Mouse (Mus musculus): ENCODE results near the gene Wbp11. TPM values are rescaled to one million over a fixed set of nuclear protein-coding genes. Genes with fewer than 3 reads are reported as not detected.

The Wbp11 gene
- polyA plus RNA-seq, 1 experiment: 32.0 TPM

DNA sequence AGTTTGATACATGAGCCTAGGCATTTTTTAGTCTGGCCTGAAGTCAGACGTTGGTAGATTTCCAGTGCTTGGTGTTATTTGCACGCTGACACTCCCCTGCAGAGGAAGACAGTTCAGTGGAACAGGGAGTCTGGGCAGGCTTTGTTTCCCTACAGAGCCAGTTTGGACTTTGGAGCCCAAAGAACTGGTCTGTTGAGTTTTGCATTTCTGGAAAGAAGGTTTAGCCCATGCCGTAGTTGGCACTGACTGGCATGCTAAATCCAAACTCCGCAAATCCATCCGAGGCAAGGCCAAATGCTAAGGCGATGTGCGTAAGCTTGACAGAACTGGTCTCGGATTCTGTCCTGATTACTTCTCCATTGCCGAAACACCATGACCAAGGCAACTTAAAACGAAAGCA, 16.8 kb downstream of the Wbp11 start:
- TF ChIP-seq CTCF (IDR thresholded peaks at IDR 0.05; ENCODE audit: extremely low read depth, insufficient read length, insufficient replicate concordance, low read depth, low read length): no peak
- Histone ChIP-seq H3K4me1 (ENCODE audit: control insufficient read depth, insufficient read depth, insufficient read length, low read length) (peaks cover 21% of the 10 kb centered on the region), H3K36me3 (ENCODE audit: control insufficient read depth, insufficient read depth, low read length) (peaks cover 27% of the 10 kb centered on the region), H3K27ac (ENCODE audit: insufficient read depth, low read depth, low read length) (peak overlapping the region; percentile 22), H3K27me3 (ENCODE audit: control insufficient read depth, insufficient read depth, low read length) (no peaks in the 10 kb centered on the region), H3K4me3 (ENCODE audit: low read depth, low read length) (peak overlapping the region; percentile 24; the same call in 1 of the 2 replicates)
- 34% methylated on average over 10 of the region's 10 CpGs for WGBS

DNA sequence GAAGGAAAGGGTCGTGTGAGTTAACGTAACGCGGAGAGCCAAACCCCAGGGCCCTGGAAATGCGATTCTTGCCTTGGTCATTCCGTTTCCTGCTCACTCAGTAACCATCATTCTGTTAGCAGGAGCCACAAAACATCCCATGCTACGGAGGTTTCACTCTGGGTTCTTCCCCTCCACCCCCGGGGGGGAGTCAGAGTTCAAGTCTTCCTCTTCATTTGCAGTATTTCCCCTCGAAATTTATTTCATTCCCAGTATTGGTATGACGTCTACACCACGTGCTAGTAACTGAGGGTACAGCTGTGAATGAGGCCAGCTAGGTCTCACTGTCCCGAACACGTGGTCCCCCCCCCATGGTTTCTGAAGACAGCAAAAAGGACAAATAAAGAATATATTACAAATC, 18.4 kb downstream of the Wbp11 start:
- WGBS: 20% methylated on average over 13 of the region's 13 CpGs
- H3K27ac ChIP-seq (ENCODE audit: insufficient read depth, low read depth, low read length): peak overlapping the region; percentile 74
- H3K4me1 ChIP-seq (ENCODE audit: control insufficient read depth, insufficient read depth, insufficient read length, low read length): peaks cover 25% of the 10 kb centered on the region
- no peaks in the 10 kb centered on the region for H3K27me3 ChIP-seq (ENCODE audit: control insufficient read depth, insufficient read depth, low read length)
- peaks cover 17% of the 10 kb centered on the region for H3K36me3 ChIP-seq (ENCODE audit: control insufficient read depth, insufficient read depth, low read length)
- H3K4me3 ChIP-seq (ENCODE audit: low read depth, low read length): peak overlapping the region; percentile 57
- TF ChIP-seq POLR2A (IDR thresholded peaks at IDR 0.05; ENCODE audit: low read depth, low read length) (no peak), CTCF (IDR thresholded peaks at IDR 0.05; ENCODE audit: extremely low read depth, insufficient read length, insufficient replicate concordance, low read depth, low read length) (no peak)

DNA sequence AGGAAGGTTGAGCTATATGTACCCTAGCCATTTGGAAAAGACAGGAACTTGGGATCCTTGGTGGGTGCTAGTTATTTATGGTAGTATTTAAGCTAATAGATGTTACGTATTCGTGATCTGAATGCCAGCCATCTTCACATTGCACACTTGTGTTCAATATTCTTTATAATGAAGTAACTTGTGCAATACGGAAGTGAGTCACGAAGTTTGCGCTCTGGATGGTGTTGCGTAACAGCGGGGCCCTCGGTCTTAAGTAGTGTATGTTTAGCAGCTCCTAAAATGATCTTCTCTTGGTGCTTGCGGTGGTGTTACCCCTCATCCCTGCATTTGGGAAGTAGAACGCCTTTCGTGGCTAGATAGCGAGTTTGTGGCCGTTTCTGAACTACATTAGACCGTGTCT, 19.0 kb downstream of the Wbp11 start:
- TF ChIP-seq POLR2A (IDR thresholded peaks at IDR 0.05; ENCODE audit: low read depth, low read length) (no peak), CTCF (IDR thresholded peaks at IDR 0.05; ENCODE audit: extremely low read depth, insufficient read length, insufficient replicate concordance, low read depth, low read length) (no peak)
- H3K36me3 ChIP-seq (ENCODE audit: control insufficient read depth, insufficient read depth, low read length): peaks cover 11% of the 10 kb centered on the region
- H3K27me3 ChIP-seq (ENCODE audit: control insufficient read depth, insufficient read depth, low read length): no peaks in the 10 kb centered on the region
- H3K27ac ChIP-seq (ENCODE audit: insufficient read depth, low read depth, low read length): peak overlapping the region; percentile 87
- peak overlapping the region; percentile 91 for H3K4me3 ChIP-seq (ENCODE audit: low read depth, low read length)
- peaks cover 25% of the 10 kb centered on the region; the same call in 1 of the 2 replicates for H3K4me1 ChIP-seq (ENCODE audit: control insufficient read depth, insufficient read depth, insufficient read length, low read length)
- 3% methylated on average over 14 of the region's 14 CpGs for whole genome bisulfite sequencing

DNA sequence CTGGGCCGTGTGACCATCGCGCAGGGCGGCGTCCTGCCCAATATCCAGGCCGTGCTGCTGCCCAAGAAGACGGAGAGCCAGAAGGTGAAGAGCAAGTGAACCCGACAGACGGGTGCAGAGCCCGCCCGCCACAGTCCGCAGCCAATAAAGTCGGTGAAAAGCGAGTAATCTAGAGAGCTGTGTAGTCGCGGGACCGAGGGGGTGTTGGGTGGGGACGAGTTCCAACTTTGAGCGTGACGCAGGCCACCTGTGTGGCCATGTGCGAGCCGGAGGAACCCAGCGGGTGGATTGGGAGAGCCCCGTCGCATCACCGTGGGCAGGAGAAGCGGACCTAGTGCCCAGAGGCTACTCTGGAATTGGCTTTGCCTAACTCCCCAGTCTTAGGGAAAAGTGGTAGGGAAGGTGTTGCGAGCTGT, 19.4 kb downstream of the Wbp11 start:
- Histone ChIP-seq H3K4me1 (ENCODE audit: control insufficient read depth, insufficient read depth, insufficient read length, low read length) (peaks cover 25% of the 10 kb centered on the region; the same call in 1 of the 2 replicates), H3K36me3 (ENCODE audit: control insufficient read depth, insufficient read depth, low read length) (peaks cover 7% of the 10 kb centered on the region), H3K27ac (ENCODE audit: insufficient read depth, low read depth, low read length) (peak overlapping the region; percentile 87), H3K4me3 (ENCODE audit: low read depth, low read length) (peak overlapping the region; percentile 91), H3K27me3 (ENCODE audit: control insufficient read depth, insufficient read depth, low read length) (no peaks in the 10 kb centered on the region)
- TF ChIP-seq POLR2A (IDR thresholded peaks at IDR 0.05; ENCODE audit: low read depth, low read length) (no peak), CTCF (IDR thresholded peaks at IDR 0.05; ENCODE audit: extremely low read depth, insufficient read length, insufficient replicate concordance, low read depth, low read length) (no peak)
- WGBS: under 1% methylated on average over 28 of the region's 28 CpGs

DNA sequence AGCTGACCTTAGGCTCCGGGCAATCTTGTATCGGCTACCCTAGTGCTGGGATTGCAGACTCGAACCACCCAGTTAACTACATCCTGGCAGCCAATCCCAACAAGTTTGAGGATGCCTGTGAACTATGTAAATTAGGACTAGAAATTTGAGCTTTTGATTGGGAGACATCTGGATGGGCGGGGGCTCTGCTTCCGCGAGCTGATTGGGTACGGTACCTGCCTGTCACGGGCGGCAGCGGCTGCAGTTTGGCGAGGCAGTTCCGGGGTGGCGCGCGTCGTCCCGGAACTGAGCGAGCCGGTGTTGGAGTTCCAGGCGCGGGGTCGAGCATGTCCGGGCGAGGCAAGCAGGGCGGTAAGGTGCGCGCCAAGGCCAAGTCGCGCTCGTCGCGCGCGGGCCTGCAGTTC, 20.0 kb downstream of the Wbp11 start, which contains the start of gene H2afj:
Gene H2afj (plus strand): TSS at position 231 of the 404 bp plus-strand sequence.
- Histone ChIP-seq H3K27ac (ENCODE audit: insufficient read depth, low read depth, low read length) (peak within 1 kb of the TSS; percentile 96), H3K4me1 (ENCODE audit: control insufficient read depth, insufficient read depth, insufficient read length, low read length) (peaks cover 25% of the 10 kb centered on the region; the same call in 1 of the 2 replicates), H3K27me3 (ENCODE audit: control insufficient read depth, insufficient read depth, low read length) (no peaks in the 10 kb centered on the region), H3K4me3 (ENCODE audit: low read depth, low read length) (peak within 1 kb of the TSS; percentile 91), H3K36me3 (ENCODE audit: control insufficient read depth, insufficient read depth, low read length) (peaks cover 4% of the 10 kb centered on the region)
- under 1% methylated on average over 34 of the region's 34 CpGs for WGBS
- TF ChIP-seq CTCF (IDR thresholded peaks at IDR 0.05; ENCODE audit: extremely low read depth, insufficient read length, insufficient replicate concordance, low read depth, low read length): no peak
- TF ChIP-seq POLR2A (IDR thresholded peaks at IDR 0.05; ENCODE audit: low read depth, low read length): peak; percentile 66

DNA sequence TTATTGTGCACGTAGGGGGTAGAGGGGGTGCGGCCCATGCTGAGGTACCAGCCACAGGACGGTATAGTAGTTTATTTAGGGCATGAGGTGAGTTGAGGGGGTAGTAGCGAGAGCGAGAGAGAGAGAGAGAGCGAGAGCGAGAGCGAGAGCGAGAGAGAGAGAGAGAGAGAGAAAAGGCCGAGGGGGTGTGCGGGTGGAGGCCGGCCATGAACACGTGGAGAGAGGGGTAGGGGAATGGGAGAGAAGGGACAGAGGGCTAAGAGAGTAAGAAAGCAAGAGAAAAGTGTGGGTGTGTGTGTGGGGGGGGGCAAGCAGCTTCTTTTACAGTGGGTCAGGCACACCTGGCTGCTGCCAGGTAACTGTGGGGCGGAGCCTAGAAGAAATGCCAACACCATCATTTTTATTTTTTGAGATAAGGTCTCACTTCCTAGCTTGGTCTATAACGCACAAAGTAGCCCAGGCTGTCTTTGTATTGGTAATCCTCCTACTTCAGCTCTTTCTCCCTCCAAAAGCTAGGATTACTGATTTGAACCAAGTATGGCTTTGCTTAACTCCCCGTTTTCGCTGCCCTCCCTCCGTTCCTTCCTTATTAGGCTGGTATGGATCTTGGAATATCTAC, 20.5 kb downstream of the Wbp11 start:
- Histone ChIP-seq H3K27me3 (ENCODE audit: control insufficient read depth, insufficient read depth, low read length) (no peaks in the 10 kb centered on the region), H3K4me1 (ENCODE audit: control insufficient read depth, insufficient read depth, insufficient read length, low read length) (peaks cover 25% of the 10 kb centered on the region; the same call in 1 of the 2 replicates), H3K27ac (ENCODE audit: insufficient read depth, low read depth, low read length) (peak overlapping the region; percentile 96), H3K4me3 (ENCODE audit: low read depth, low read length) (peak overlapping the region; percentile 56), H3K36me3 (ENCODE audit: control insufficient read depth, insufficient read depth, low read length) (peaks cover 3% of the 10 kb centered on the region)
- TF ChIP-seq CTCF (IDR thresholded peaks at IDR 0.05; ENCODE audit: extremely low read depth, insufficient read length, insufficient replicate concordance, low read depth, low read length): no peak
- no peak for TF ChIP-seq POLR2A (IDR thresholded peaks at IDR 0.05; ENCODE audit: low read depth, low read length)
- WGBS: 33% methylated on average over 18 of the region's 18 CpGs

DNA sequence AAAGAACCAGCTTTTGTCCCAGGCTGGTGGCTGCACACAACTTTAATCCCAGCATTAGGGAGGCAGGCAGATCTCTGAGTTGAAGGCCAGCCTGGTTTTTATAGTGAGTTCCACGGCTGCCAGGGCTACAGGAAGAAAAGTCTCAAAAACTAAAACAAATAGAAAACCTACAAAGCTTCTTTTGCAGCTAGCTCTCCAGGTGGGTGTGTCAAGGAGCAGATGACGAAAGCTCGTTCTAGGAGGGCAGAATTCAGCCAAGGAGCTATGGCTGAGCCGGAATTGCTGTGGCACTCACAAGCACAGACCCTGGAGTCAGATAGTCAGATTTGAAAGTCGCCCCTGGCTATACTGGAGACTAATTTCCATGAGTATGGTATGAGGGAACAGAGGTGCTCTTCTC, 21.2 kb downstream of the Wbp11 start:
- H3K27ac ChIP-seq (ENCODE audit: insufficient read depth, low read depth, low read length): peak overlapping the region; percentile 96
- TF ChIP-seq CTCF (IDR thresholded peaks at IDR 0.05; ENCODE audit: extremely low read depth, insufficient read length, insufficient replicate concordance, low read depth, low read length): no peak
- H3K4me1 ChIP-seq (ENCODE audit: control insufficient read depth, insufficient read depth, insufficient read length, low read length): peaks cover 20% of the 10 kb centered on the region; the same call in 1 of the 2 replicates
- H3K4me3 ChIP-seq (ENCODE audit: low read depth, low read length): no peak overlapping the region
- peaks cover 3% of the 10 kb centered on the region for H3K36me3 ChIP-seq (ENCODE audit: control insufficient read depth, insufficient read depth, low read length)
- no peaks in the 10 kb centered on the region for H3K27me3 ChIP-seq (ENCODE audit: control insufficient read depth, insufficient read depth, low read length)
- 27% methylated on average over 5 of the region's 5 CpGs for WGBS

Data from small intestine, adult 2 months (tissue).